Comparison of ENCODE assay signal across 7 mouse cellular contexts in genomic region chr5:72916851-72917250, GRCm38 (mm10). TPM values are rescaled to one million over a fixed set of nuclear protein-coding genes. Genes with fewer than 3 reads are reported as not detected.
A peak's percentile ranks its signal among the peaks of the same experiment; 100 is the strongest.
DNase-seq lines count a peak whose midpoint lies in the region; ATAC-seq lines count a peak whose summit lies in the region.

No protein-coding gene starts in this region.

- DNase-seq in embryo, embryonic 10 days (ENCODE audit: low spot score), result no peak
- DNase-seq in layer of hippocampus, adult 9-10 months (ENCODE audit: low spot score), result no peak

- H3K4me2 ChIP-seq in forebrain, embryonic 16.5 days (ENCODE audit: low read length), result peak overlapping the region; percentile 68
- peak overlapping the region; percentile 77 for H3K4me2 ChIP-seq in limb, embryonic 13.5 days (replicated peaks)
- H3K4me2 ChIP-seq in stomach, embryonic 16.5 days (ENCODE audit: low read depth, low read length), result peak overlapping the region; percentile 75

- peak overlapping the region; percentile 98 for H3K4me3 ChIP-seq in megakaryocyte, embryonic 14.5 days (replicated peaks)
- no peak overlapping the region for H3K4me3 ChIP-seq in forebrain, embryonic 16.5 days (replicated peaks; ENCODE audit: low read length)
- H3K4me3 ChIP-seq in limb, embryonic 13.5 days, result no peak overlapping the region
- peak overlapping the region; percentile 99 for H3K4me3 ChIP-seq in stomach, embryonic 16.5 days (replicated peaks; ENCODE audit: low read length)

- ATAC-seq in megakaryocyte, adult 5-6 weeks (ENCODE audit: poor library complexity, severe bottlenecking), result no peak
- ATAC-seq in forebrain, embryonic 16.5 days, result no peak
- no peak for ATAC-seq in limb, embryonic 13.5 days (ENCODE audit: low FRiP score, low read depth)
- ATAC-seq in stomach, embryonic 16.5 days (ENCODE audit: insufficient read depth, low FRiP score), result no peak

- H3K9me3 ChIP-seq in megakaryocyte, embryonic 14.5 days, result no peaks in the 10 kb centered on the region
- H3K9me3 ChIP-seq in forebrain, embryonic 16.5 days (ENCODE audit: control insufficient read depth, low read length), result no peaks in the 10 kb centered on the region
- H3K9me3 ChIP-seq in limb, embryonic 13.5 days, result no peaks in the 10 kb centered on the region
- no peaks in the 10 kb centered on the region for H3K9me3 ChIP-seq in stomach, embryonic 16.5 days (replicated peaks; ENCODE audit: control insufficient read depth, low read length)

- 74% methylated on average over 1 of the region's 1 CpGs for whole genome bisulfite sequencing in forebrain, embryonic 16.5 days
- 48% methylated on average over 1 of the region's 1 CpGs for WGBS in limb, embryonic 13.5 days
- WGBS in stomach, embryonic 16.5 days, result 33% methylated on average over 1 of the region's 1 CpGs

- H3K27me3 ChIP-seq in megakaryocyte, embryonic 14.5 days (replicated peaks), result no peaks in the 10 kb centered on the region
- no peaks in the 10 kb centered on the region for H3K27me3 ChIP-seq in forebrain, embryonic 16.5 days (replicated peaks; ENCODE audit: control insufficient read depth, insufficient read depth, low read length)
- peaks cover 3% of the 10 kb centered on the region; the same call in 1 of the 2 replicates for H3K27me3 ChIP-seq in limb, embryonic 13.5 days
- no peaks in the 10 kb centered on the region for H3K27me3 ChIP-seq in stomach, embryonic 16.5 days (ENCODE audit: control insufficient read depth, insufficient read depth, low read length)

- H3K4me1 ChIP-seq in megakaryocyte, embryonic 14.5 days, result peaks cover 65% of the 10 kb centered on the region
- H3K4me1 ChIP-seq in forebrain, embryonic 16.5 days (replicated peaks; ENCODE audit: control insufficient read depth, insufficient read depth, low read length), result peaks cover 38% of the 10 kb centered on the region
- H3K4me1 ChIP-seq in limb, embryonic 13.5 days, result peaks cover 27% of the 10 kb centered on the region
- H3K4me1 ChIP-seq in stomach, embryonic 16.5 days (ENCODE audit: control insufficient read depth, insufficient read depth, low read length), result peaks cover 26% of the 10 kb centered on the region

- no peak overlapping the region for H3K27ac ChIP-seq in forebrain, embryonic 16.5 days (ENCODE audit: low read length)
- no peak overlapping the region for H3K27ac ChIP-seq in limb, embryonic 13.5 days
- peak overlapping the region; percentile 99 for H3K27ac ChIP-seq in stomach, embryonic 16.5 days (ENCODE audit: low read length)

- no peak overlapping the region; the same call in 1 of the 2 replicates for H3K9ac ChIP-seq in forebrain, embryonic 16.5 days (replicated peaks; ENCODE audit: low read depth, low read length)
- H3K9ac ChIP-seq in limb, embryonic 13.5 days, result peak overlapping the region; percentile 99; the same call in 1 of the 2 replicates
- peak overlapping the region; percentile 43; the same call in 1 of the 2 replicates for H3K9ac ChIP-seq in stomach, embryonic 16.5 days (ENCODE audit: low read length)

- H3K36me3 ChIP-seq in megakaryocyte, embryonic 14.5 days (replicated peaks; ENCODE audit: low read length), result peaks cover 52% of the 10 kb centered on the region
- no peaks in the 10 kb centered on the region for H3K36me3 ChIP-seq in forebrain, embryonic 16.5 days (ENCODE audit: control insufficient read depth, insufficient read depth)
- H3K36me3 ChIP-seq in limb, embryonic 13.5 days, result peaks cover 3% of the 10 kb centered on the region; the same call in 1 of the 2 replicates
- H3K36me3 ChIP-seq in stomach, embryonic 16.5 days (ENCODE audit: control insufficient read depth, insufficient read depth, low read length), result no peaks in the 10 kb centered on the region

RNA-seq across cellular contexts. Expression of gene Slain2, which starts 2.7 kb away (rescaled TPM):
- polyA plus RNA-seq in megakaryocyte, embryonic 14.5 days (2012; ENCODE audit: insufficient read depth, low replicate concordance), result 23.7 and 28.9 TPM in 2 replicates
- total RNA-seq in megakaryocyte, adult 5-6 weeks (2015), result 61.0 and 75.2 TPM in 2 replicates
- total RNA-seq in megakaryocyte, adult 5-6 weeks (2017), result 70.6 and 73.8 TPM in 2 replicates
- polyA plus RNA-seq in forebrain, embryonic 16.5 days (2015; fragmentation: Nextera tagmentation; extraction: Ambion mirVana), result 16.9 and 18.3 TPM in 2 replicates
- polyA plus RNA-seq in limb, embryonic 13.5 days (2015; fragmentation: Nextera tagmentation; extraction: Ambion mirVana), result 14.7 and 16.0 TPM in 2 replicates
- 9.3 and 11.6 TPM in 2 replicates for polyA plus RNA-seq in stomach, embryonic 16.5 days (2015; fragmentation: Nextera tagmentation; extraction: Ambion mirVana)

RNA-seq across cellular contexts. Expression of gene Tec, which starts 48.6 kb away (rescaled TPM):
- polyA plus RNA-seq in megakaryocyte, embryonic 14.5 days (2012; ENCODE audit: insufficient read depth, low replicate concordance), result 0.80 and 4.6 TPM in 2 replicates
- 33.4 and 38.9 TPM in 2 replicates for total RNA-seq in megakaryocyte, adult 5-6 weeks (2015)
- total RNA-seq in megakaryocyte, adult 5-6 weeks (2017), result 56.6 and 64.5 TPM in 2 replicates
- polyA plus RNA-seq in forebrain, embryonic 16.5 days (2015; fragmentation: Nextera tagmentation; extraction: Ambion mirVana), result 2.9 and 4.9 TPM in 2 replicates
- polyA plus RNA-seq in limb, embryonic 13.5 days (2015; fragmentation: Nextera tagmentation; extraction: Ambion mirVana), result 5.2 and 5.5 TPM in 2 replicates
- 12.5 and 13.0 TPM in 2 replicates for polyA plus RNA-seq in stomach, embryonic 16.5 days (2015; fragmentation: Nextera tagmentation; extraction: Ambion mirVana)

RNA-seq across cellular contexts. Expression of gene Gm10135, which starts 57.7 kb away (rescaled TPM):
- polyA plus RNA-seq in megakaryocyte, embryonic 14.5 days (2012; ENCODE audit: insufficient read depth, low replicate concordance), result not detected in 2 replicates
- not detected in 2 replicates for total RNA-seq in megakaryocyte, adult 5-6 weeks (2015)
- total RNA-seq in megakaryocyte, adult 5-6 weeks (2017), result 5.1 TPM in 1 of 2 replicates, not detected in the other
- not detected in 2 replicates for polyA plus RNA-seq in forebrain, embryonic 16.5 days (2015; fragmentation: Nextera tagmentation; extraction: Ambion mirVana)
- not detected in 2 replicates for polyA plus RNA-seq in limb, embryonic 13.5 days (2015; fragmentation: Nextera tagmentation; extraction: Ambion mirVana)
- polyA plus RNA-seq in stomach, embryonic 16.5 days (2015; fragmentation: Nextera tagmentation; extraction: Ambion mirVana), result not detected in 2 replicates

Comparison
In these comparisons a context has a peak if more than half of its experiments do, and no peak if none do; other contexts are left out.
1. H3K4me3 ChIP-seq: peak in megakaryocyte, embryonic 14.5 days (single experiment) and stomach, embryonic 16.5 days (single experiment); none in forebrain, embryonic 16.5 days (single experiment) and limb, embryonic 13.5 days (single experiment).
2. Peak in every context shown above with its lines, with median percentiles within 50 percentile points of each other: H3K4me2 ChIP-seq.